Mouse (Mus musculus) intestine, embryonic 14.5 days (tissue): ENCODE measurements around the gene Cdc6. TPM values are rescaled to one million over a fixed set of nuclear protein-coding genes. Genes with fewer than 3 reads are reported as not detected.
A peak's percentile ranks its signal among the peaks of the same experiment; 100 is the strongest.

ENCODE experiments used
- ATAC-seq: fragments of 200-750 bp; cut with Nextera tagmentation; replicated peaks from 2 replicates; pipeline ENCODE4 v1.8.0; 2017; ENCODE audit warnings: low read depth, moderate number of reproducible peaks, moderate TSS enrichment, moderate library complexity; ENCODE audit not compliant: low FRiP score, low TSS enrichment
- DNase-seq: peaks from one replicate; pipeline ENCODE4 v3.0.0-alpha.2; 2018; ENCODE audit warnings: low spot score
- H3K27ac ChIP-seq: fragments of 300-500 bp; sonication (generic); 2 replicates; pipeline ENCODE4 v1.5.1; 2014; ENCODE audit warnings: low read depth, mild to moderate bottlenecking, control low read depth
- H3K27me3 ChIP-seq: fragments of 300-500 bp; sonication (generic); replicated peaks from 2 replicates; pipeline ENCODE4 v1.6.1; 2014; ENCODE audit warnings: low read length, control low read depth; ENCODE audit not compliant: control insufficient read depth, insufficient read depth
- H3K36me3 ChIP-seq: fragments of 300-500 bp; sonication (generic); 2 replicates; pipeline ENCODE4 v1.6.1; 2014; ENCODE audit warnings: low read length, control low read depth; ENCODE audit not compliant: control insufficient read depth, insufficient read depth
- H3K4me1 ChIP-seq: fragments of 300-500 bp; sonication (generic); replicated peaks from 2 replicates; pipeline ENCODE4 v1.6.1; 2014; ENCODE audit warnings: low read length, control low read depth, mixed read lengths; ENCODE audit not compliant: control insufficient read depth, insufficient read depth
- H3K4me2 ChIP-seq: fragments of 300-500 bp; sonication (generic); 2 replicates; pipeline ENCODE4 v1.6.1; 2014; ENCODE audit warnings: low read length
- H3K4me3 ChIP-seq: fragments of 300-500 bp; sonication (generic); 2 replicates; pipeline ENCODE4 v1.5.1; 2014; ENCODE audit warnings: low read depth, low read length, control low read depth, mixed read lengths
- H3K9ac ChIP-seq: fragments of 300-500 bp; sonication (generic); 2 replicates; pipeline ENCODE4 v1.6.1; 2014; ENCODE audit warnings: mild to moderate bottlenecking, low read length
- H3K9me3 ChIP-seq: fragments of 300-500 bp; sonication (generic); 2 replicates; pipeline ENCODE4 v1.6.1; 2016; ENCODE audit warnings: low read length, control low read depth; ENCODE audit not compliant: control insufficient read depth
- WGBS: fragments of 180-500 bp; shearing (Covaris S2); extraction: QIAGEN DNeasy Blood & Tissue Kit; methylation state at CpG from one replicate; pipeline ENCODE4 v1.1.7; 2014; 5-methylcytosine and 5-hydroxymethylcytosine counted together
- polyA plus RNA-seq: library from polyadenylated mRNA; unstranded; fragments of >200 nt; fragmentation: Nextera tagmentation; extraction: Ambion mirVana; gene quantifications from 2 replicates; pipeline ENCODE4 v1.2.1, GENCODE M21; 2014

Gene Cdc6
- polyA plus RNA-seq, 1 experiment from 2014 or later: 32.9 TPM

DNA sequence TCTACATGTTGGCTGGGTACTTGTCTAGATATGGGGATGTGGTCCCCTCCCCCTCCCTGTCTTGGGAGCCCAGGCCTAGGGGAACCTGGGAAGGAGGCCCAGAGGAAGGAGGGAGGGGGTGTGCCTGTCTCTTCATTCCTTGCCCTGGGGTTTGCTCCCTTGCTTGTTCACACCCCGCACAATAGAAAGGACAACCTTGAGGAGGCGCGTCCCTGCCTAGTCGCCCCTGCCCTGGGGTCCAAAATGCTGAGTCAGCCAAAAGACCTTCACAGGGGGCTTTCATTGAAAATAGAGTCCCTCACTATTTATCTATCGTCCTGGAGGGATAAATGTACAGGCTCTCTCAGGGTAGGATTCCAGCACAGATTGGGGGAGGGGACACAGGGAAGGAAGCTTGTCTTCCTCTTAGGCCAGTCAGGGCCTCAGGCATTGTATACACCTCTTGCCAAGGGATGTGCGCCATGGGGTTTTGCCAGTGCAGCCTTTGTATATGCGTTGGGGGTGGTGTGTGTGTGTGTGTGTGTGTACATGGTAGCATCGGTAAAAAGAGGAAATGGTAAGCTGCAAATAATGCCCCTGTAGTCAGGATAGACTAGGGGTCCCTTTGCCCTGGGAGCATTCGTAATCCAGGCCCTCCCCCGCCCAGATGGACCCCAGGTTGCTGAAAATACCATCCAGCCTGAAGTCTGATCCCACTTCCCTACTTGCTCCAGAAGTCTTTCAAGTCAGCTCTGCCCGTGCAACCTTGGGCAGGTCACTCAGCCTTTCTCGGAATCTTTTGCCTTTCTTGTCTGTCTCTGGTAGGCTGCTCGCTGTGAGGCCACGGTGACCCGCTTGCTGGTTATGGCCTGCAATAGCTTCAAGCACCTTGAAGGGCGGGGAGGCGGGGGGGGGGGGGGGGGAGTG lies 47.5 kb downstream of the Cdc6 start:
- 14% methylated on average over 15 of the region's 17 CpGs for WGBS
- Histone ChIP-seq H3K27ac (peak overlapping the region; percentile 83), H3K36me3 (peaks cover 25% of the 10 kb centered on the region), H3K4me2 (peak overlapping the region; percentile 40), H3K9ac (no peak overlapping the region), H3K9me3 (no peaks in the 10 kb centered on the region), H3K4me3 (no peak overlapping the region), H3K4me1 (peaks cover 53% of the 10 kb centered on the region), H3K27me3 (no peaks in the 10 kb centered on the region)
- ATAC-seq (peak; percentile 22), DNase-seq (peak; percentile 61)

DNA sequence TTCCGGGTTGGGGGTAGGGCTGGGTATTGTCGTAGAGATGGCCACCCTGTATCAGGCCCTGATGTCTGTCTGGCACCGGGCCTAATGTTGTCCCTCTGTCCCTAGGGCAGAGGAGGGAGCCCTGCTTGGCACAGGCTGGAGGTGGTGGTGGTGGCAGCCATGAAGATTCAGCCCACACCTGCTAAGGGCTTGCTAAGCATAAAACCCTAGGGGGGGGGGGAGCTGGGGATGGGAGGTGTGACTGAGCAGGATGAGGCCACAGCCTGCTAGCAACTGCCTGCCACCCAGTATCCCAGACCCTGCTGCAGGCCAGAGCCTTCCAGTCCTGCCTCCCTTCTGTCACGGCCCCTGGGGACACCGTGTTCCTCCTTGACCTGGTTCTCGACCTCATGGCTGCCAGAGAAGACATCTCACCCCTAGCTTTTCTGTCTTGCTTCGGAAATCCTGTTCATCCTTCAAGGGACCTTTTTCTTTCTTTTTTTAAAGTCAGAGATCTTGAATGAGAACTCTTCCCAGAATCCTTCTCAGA lies 48.2 kb downstream of the Cdc6 start:
- no peak for DNase-seq
- Histone ChIP-seq H3K36me3 (peaks cover 19% of the 10 kb centered on the region), H3K4me2 (no peak overlapping the region), H3K9me3 (no peaks in the 10 kb centered on the region), H3K27me3 (no peaks in the 10 kb centered on the region), H3K4me1 (peaks cover 50% of the 10 kb centered on the region), H3K9ac (no peak overlapping the region), H3K27ac (peak overlapping the region; percentile 83; the same call in 1 of the 2 replicates), H3K4me3 (no peak overlapping the region)
- no peak for ATAC-seq
- WGBS: 38% methylated on average over 5 of the region's 7 CpGs

DNA sequence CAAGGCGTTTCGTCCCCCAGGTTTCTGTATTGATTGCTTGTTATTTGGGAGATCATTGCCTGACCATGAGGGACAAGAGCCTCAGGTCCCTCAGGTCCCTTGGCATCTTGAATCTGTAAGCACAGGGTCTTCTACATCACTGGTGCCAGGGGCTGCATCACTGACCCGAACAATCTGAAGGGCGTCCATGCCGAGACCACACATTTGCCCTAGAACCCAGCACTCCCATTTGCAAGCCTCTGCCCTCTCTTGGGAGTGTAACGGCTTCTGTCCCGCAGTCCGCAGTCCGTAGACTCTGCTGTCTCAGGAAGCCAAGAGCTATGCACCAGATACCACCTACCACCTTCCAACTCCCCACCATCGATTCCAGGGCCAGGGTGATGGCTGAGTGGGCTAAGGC lies 48.7 kb downstream of the Cdc6 start:
- peaks cover 17% of the 10 kb centered on the region for H3K36me3 ChIP-seq
- no peaks in the 10 kb centered on the region for H3K9me3 ChIP-seq
- H3K4me2 ChIP-seq: no peak overlapping the region
- no peak overlapping the region for H3K27ac ChIP-seq
- H3K4me3 ChIP-seq: no peak overlapping the region
- ATAC-seq (no peak), DNase-seq (no peak)
- H3K9ac ChIP-seq: no peak overlapping the region
- H3K27me3 ChIP-seq: no peaks in the 10 kb centered on the region
- 60% methylated on average over 10 of the region's 10 CpGs for WGBS
- H3K4me1 ChIP-seq: peaks cover 49% of the 10 kb centered on the region

DNA sequence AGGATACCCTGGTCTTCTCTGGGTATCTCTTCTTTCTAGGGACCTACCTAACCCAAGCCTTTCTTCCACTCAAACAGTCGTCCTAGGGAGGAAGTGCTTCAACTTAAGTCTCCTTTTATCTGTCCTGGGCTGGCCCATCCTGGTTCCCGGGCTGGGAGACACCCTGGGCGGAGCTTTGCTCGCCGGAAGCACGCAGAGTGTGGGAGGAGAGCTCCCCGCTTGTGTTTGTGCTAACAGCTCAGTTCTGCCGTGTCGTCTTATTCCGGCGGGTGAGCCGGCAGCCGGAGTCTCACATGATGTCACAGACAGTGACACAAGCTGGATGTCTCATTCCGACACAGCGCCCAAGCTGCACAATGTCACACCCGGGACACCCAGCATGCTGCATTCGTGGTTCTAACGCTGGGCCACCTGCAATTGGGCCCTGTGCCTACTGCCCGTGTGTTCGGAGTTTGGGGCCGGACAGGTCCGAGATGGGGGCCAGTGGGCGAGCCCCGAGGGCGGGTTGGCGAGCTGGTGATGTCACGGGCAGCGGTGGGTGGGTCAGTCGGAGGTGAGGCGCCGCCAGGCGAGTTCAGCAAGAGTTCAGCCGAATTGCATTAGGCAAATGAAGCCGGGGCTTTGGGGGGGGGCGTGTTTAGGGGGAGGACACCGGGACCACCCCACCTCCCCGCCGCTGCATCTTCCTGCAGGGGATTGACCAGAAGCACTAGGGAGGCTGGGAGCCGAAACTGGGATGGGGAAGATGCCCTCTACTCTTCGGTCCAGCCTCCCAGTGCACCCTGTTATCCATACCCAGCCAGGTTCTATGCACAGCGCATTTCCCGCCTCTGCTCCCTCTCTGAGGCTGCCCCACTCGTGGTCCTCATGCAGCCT lies 52.1 kb downstream of the Cdc6 start:
- peak; percentile 83 for DNase-seq
- peak overlapping the region; percentile 58 for H3K9ac ChIP-seq

DNA sequence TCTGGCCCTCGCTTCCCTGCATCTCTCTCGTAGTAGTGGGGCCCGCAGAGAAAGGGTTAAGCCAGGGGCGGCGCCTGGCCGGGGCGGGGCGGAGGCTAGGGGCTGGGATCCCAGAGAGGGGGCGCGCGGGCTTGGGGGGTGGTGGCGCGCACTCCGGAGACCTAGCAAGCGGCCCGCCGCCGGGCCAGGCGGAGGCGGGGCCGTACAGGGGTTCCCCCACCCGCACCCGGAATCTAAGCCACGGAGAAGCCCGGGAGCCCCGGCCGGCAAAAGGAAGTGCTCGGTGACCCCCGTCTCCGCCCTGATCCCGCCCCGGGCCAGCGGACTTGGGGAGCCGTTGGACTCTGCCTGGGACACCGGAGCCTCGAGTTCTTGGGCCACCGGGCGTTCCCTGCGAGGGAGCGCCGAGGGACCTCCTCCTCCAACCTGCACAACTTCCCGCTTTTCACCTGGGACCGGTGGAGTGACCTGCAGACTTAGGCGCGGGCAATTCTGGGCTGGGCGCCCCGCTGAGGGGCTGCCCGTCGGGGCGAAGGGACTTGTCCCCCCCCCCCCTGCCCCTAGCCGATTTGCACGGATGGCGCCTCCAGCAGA lies 52.8 kb downstream of the Cdc6 start:
- DNase-seq: peak; percentile 91
- H3K4me1 ChIP-seq: peaks cover 57% of the 10 kb centered on the region

More for the DNA sequence above, 52.1 kb downstream of the Cdc6 start:
- H3K9me3 ChIP-seq: no peaks in the 10 kb centered on the region
- H3K4me2 ChIP-seq: peak overlapping the region; percentile 100
- H3K36me3 ChIP-seq: peaks cover 6% of the 10 kb centered on the region
- peak; percentile 18 for ATAC-seq
- WGBS: under 1% methylated on average over 42 of the region's 43 CpGs
- H3K4me3 ChIP-seq: peak overlapping the region; percentile 69
- peak overlapping the region; percentile 88 for H3K27ac ChIP-seq
- no peaks in the 10 kb centered on the region for H3K27me3 ChIP-seq
- peaks cover 57% of the 10 kb centered on the region for H3K4me1 ChIP-seq

DNA sequence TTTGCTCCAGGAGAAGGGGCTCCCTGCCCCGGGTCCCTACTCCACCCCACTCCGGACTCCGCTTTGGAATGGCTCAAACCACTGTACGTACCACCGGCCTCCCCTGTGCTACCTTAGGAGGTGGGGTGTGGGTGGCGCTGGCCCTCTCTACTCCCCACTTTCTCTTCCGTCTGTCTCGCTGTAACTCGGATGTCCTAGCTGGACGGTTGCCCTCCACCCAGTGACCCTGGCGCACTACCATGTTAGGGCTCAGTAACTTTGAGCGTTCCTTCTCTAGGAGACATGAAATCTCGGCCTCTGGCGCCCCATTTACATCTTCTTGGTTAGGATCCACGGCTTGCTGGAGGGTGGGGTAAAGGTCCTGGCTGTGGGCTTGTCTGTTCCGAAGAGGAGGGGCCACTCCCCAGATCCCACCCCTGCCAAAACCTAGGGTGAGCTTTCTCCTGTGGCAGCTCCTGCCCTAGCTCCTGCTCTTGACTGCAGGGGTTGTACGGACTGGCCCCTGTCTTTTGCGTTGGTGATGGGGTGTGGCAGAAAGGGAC lies 53.5 kb downstream of the Cdc6 start:
- peaks cover 59% of the 10 kb centered on the region for H3K4me1 ChIP-seq
- peaks cover 6% of the 10 kb centered on the region for H3K36me3 ChIP-seq
- no peaks in the 10 kb centered on the region for H3K27me3 ChIP-seq
- DNase-seq (peak; percentile 73), ATAC-seq (no peak)
- peak overlapping the region; percentile 69 for H3K4me3 ChIP-seq
- no peaks in the 10 kb centered on the region for H3K9me3 ChIP-seq
- peak overlapping the region; percentile 100 for H3K4me2 ChIP-seq
- peak overlapping the region; percentile 88 for H3K27ac ChIP-seq
- WGBS: 3% methylated on average over 18 of the region's 18 CpGs
- peak overlapping the region; percentile 58 for H3K9ac ChIP-seq

More for the DNA sequence above, 52.8 kb downstream of the Cdc6 start:
- Histone ChIP-seq H3K27ac (peak overlapping the region; percentile 88), H3K4me3 (peak overlapping the region; percentile 69), H3K9me3 (no peaks in the 10 kb centered on the region), H3K36me3 (peaks cover 6% of the 10 kb centered on the region), H3K27me3 (no peaks in the 10 kb centered on the region), H3K9ac (peak overlapping the region; percentile 58), H3K4me2 (peak overlapping the region; percentile 100)
- peak; percentile 22; the same call in 1 of the 2 replicates for ATAC-seq
- 1% methylated on average over 47 of the region's 53 CpGs for WGBS

DNA sequence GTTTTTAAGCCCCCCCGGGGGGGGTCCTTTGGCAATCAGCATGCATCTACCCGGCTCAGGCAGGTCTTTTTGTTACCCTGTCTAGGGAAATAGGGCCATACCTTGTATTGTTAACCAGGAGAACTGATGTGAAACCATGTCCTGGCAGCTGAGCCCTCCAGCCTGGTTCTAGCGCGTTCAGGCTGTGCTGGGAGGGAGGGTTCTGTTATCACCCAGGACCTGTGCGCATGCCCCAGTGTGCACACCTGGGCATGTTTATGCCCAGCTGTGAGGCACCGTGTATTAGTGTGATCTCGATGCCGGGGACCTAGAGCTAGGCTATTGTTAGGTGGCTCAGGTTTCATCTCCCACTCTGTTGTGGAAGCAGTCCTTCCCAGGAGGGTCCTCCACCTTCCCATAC lies 54.2 kb downstream of the Cdc6 start:
- peak overlapping the region; percentile 88 for H3K27ac ChIP-seq
- H3K4me1 ChIP-seq: peaks cover 65% of the 10 kb centered on the region
- 13% methylated on average over 8 of the region's 8 CpGs for WGBS
- H3K4me2 ChIP-seq: peak overlapping the region; percentile 100
- peak overlapping the region; percentile 69 for H3K4me3 ChIP-seq
- ATAC-seq (no peak), DNase-seq (peak; percentile 56)
- H3K9ac ChIP-seq: peak overlapping the region; percentile 58
- H3K36me3 ChIP-seq: peaks cover 9% of the 10 kb centered on the region
- no peaks in the 10 kb centered on the region for H3K9me3 ChIP-seq
- H3K27me3 ChIP-seq: no peaks in the 10 kb centered on the region
